Mouse (Mus musculus): ENCODE data around the gene Eef1akmt3. TPM values are rescaled to one million over a fixed set of nuclear protein-coding genes. Genes with fewer than 3 reads are reported as not detected.
A peak's percentile ranks its signal among the peaks of the same experiment; 100 is the strongest.

The Eef1akmt3 gene
- polyA plus RNA-seq, 1 experiment: 0.18 TPM

GRCm38 (mm10) chr10:127002765-127003164, 38.5 kb downstream of the Eef1akmt3 start:
- DNase-seq (ENCODE audit: extremely low spot score in 1 of 2, low spot score in 1 of 2): no peak

GRCm38 (mm10) chr10:127002056-127002455, 39.3 kb downstream of the Eef1akmt3 start:
- no peak for DNase-seq (ENCODE audit: extremely low spot score in 1 of 2, low spot score in 1 of 2)

DNA sequence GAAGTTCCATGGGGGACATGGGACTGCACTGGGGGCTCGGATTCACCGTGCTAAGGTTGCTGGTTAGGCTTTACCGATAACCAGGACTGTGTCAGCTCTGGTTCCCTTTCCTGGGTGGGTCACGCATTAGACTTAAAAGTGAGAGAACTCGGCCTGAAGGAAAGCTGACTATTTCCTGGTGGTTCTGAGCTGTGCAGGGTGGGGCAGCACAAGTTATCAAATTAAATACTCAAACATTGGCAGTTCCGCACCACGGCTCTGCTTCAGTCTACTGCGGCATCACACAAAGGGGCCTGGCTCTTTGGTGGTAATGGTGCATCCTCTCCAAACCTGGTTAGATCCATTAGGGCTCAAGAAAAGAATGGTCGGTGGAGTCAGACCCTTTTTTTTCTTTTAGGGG, 40.0 kb downstream of the Eef1akmt3 start:
- no peak for DNase-seq (ENCODE audit: extremely low spot score in 1 of 2, low spot score in 1 of 2)

DNA sequence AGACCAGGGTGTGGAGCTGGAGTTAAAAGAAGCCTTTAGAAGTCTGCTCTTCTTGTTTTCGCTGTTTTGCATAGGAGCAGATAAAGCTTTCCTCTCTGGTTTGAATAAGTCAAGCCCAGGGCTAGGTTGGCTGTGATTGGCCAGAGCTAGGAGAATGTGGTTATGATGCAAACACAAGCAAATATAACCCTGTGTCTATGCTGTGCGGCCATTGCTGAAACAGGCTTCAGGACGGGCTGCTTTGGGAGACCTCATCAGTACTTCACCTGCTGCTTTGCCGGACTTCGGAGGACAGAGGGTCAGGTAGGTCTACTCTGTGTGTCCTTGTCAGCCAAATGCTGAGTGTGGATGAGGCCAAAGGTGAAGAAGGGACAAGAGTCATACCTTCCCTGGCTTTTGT, 40.8 kb downstream of the Eef1akmt3 start, which contains the start of gene Avil:
Gene Avil (plus strand): TSS at position 181 of the 400 bp plus-strand sequence.
- no peak for DNase-seq (ENCODE audit: extremely low spot score in 1 of 2, low spot score in 1 of 2)

- peak in 1 of 2 experiments; percentile 36 for DNase-seq (ENCODE audit: extremely low spot score in 1 of 2, low spot score in 1 of 2)
Measured at GRCm38 (mm10) chr10:126997340-126998113, 43.8 kb downstream of the Eef1akmt3 start.

- no peak for DNase-seq (ENCODE audit: extremely low spot score in 1 of 2, low spot score in 1 of 2)
Measured at GRCm38 (mm10) chr10:126993621-126994020, 47.7 kb downstream of the Eef1akmt3 start.

GRCm38 (mm10) chr10:126991676-126992075, 49.6 kb downstream of the Eef1akmt3 start:
- DNase-seq (ENCODE audit: extremely low spot score in 1 of 2, low spot score in 1 of 2): no peak

- peak; percentile 79 to 90 for DNase-seq (ENCODE audit: extremely low spot score in 1 of 2, low spot score in 1 of 2)
Measured at GRCm38 (mm10) chr10:126990313-126991056, 50.8 kb downstream of the Eef1akmt3 start.

- no peak for DNase-seq (ENCODE audit: extremely low spot score in 1 of 2, low spot score in 1 of 2)
Measured at GRCm38 (mm10) chr10:126988513-126989165, 52.7 kb downstream of the Eef1akmt3 start.

- DNase-seq (ENCODE audit: extremely low spot score in 1 of 2, low spot score in 1 of 2): no peak
Measured at GRCm38 (mm10) chr10:126987183-126988118, 53.9 kb downstream of the Eef1akmt3 start.

DNA sequence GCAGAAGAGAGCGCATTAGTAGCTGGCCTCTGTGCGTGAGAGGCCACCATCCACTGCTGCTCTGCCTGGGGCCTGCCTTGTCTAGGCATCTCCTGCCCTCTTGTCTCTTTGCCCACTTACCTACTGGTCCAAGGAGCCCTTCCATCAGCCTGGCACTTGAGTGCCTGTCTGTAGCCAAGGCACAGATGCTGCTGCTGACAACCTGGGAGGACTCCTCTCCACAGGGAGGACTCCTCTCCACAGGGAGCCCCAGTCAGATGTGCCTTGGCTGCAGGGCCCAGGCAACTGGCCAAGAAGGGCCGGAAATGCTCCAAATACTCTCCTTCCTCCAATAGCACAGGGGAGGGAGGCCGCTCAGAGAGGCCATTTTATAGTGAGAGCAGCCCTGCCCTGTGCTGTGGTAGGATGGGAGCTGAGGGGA, 54.8 kb downstream of the Eef1akmt3 start:
- peak in 1 of 2 experiments; percentile 73 for DNase-seq (ENCODE audit: extremely low spot score in 1 of 2, low spot score in 1 of 2)

- no peak for DNase-seq (ENCODE audit: extremely low spot score in 1 of 2, low spot score in 1 of 2)
Measured at GRCm38 (mm10) chr10:126985579-126985978, 55.7 kb downstream of the Eef1akmt3 start.

- DNase-seq (ENCODE audit: extremely low spot score in 1 of 2, low spot score in 1 of 2): no peak
Measured at GRCm38 (mm10) chr10:126985127-126985526, 56.2 kb downstream of the Eef1akmt3 start.

- DNase-seq (ENCODE audit: extremely low spot score in 1 of 2, low spot score in 1 of 2): peak in 1 of 2 experiments; percentile 38
Measured at GRCm38 (mm10) chr10:126984189-126985004, 56.9 kb downstream of the Eef1akmt3 start.

DNA sequence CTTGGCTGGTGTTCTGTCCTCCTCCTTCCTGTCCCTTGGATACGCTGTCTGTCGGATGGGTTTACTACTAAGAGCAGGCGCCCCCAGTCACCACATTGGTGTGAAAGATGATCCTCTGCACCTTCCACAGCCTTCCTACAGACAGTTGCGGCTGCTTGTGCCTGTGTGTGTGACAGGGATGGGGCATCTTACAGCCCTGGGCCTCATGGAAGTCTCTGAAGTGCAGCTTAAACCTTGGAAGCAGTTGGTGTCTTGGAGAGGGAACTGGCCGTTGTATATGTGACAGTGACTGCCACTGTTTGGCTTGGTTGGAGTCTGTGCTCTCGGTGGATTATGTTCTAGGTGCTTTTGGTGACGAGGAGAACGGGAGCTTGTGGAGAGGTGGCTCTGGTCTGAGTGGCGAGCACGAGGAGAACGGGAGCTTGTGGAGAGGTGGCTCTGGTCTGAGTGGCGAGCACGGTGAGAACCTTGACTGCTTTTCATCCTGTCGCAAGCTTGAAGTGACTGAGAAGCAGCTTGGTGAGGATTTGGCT, 58.1 kb downstream of the Eef1akmt3 start:
- no peak for DNase-seq (ENCODE audit: extremely low spot score in 1 of 2, low spot score in 1 of 2)

DNA sequence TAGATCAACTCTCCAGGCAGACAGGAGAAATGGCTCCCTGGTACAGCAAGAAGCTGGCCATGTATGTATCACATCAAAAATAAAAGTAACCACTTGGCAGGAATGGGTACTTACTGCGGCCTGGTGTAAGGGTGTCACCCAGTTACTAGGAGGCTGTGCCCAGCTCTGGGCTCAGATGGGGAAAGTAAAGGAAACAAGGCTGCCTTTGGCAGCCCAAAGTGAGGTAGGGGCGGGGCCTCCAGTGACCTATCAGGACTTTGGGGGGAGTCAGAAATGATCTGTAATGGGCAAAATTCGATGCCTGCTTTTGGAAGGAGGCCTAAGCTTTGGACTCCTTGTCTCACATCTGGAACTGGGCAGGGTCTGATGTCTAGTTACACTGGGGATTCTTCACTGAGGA, 59.6 kb downstream of the Eef1akmt3 start:
- no peak for DNase-seq (ENCODE audit: extremely low spot score in 1 of 2, low spot score in 1 of 2)
